Mouse (Mus musculus) macrophage (primary cell): ENCODE results near the gene Ncf1. TPM values are rescaled to one million over a fixed set of nuclear protein-coding genes. Genes with fewer than 3 reads are reported as not detected.

Experiments
- H3K27ac ChIP-seq: fragments of 350-480 bp; formaldehyde crosslinking; 2 replicates; pipeline ENCODE4 v1.9.0; 2021
- H3K36me3 ChIP-seq: fragments of 350-480 bp; formaldehyde crosslinking; 2 replicates; pipeline ENCODE4 v1.9.0; 2021; ENCODE audit errors: inconsistent target
- H3K4me3 ChIP-seq: fragments of 350-480 bp; formaldehyde crosslinking; 2 replicates; pipeline ENCODE4 v1.9.0; 2021; ENCODE audit errors: inconsistent target
- H3K79me2 ChIP-seq: fragments of 350-480 bp; formaldehyde crosslinking; 2 replicates; pipeline ENCODE4 v1.9.0; 2021; ENCODE audit errors: inconsistent target
- WGBS: methylation state at CpG from one replicate; pipeline ENCODE4 v1.1.7; 2026; ENCODE audit warnings: inconsistent platforms; ENCODE audit not compliant: missing documents; 5-methylcytosine and 5-hydroxymethylcytosine counted together
- polyA plus RNA-seq: library from polyadenylated mRNA; stranded (reverse); fragments of 250-400 nt; gene quantifications from 3 replicates; pipeline ENCODE4 v1.2.4, GENCODE M21; 2018; ENCODE audit warnings: inconsistent platforms

The Ncf1 gene
- polyA plus RNA-seq, 1 experiment from 2014 or later = 181 TPM

GRCm38 (mm10) chr5:134214021-134214806 lies 15.2 kb downstream of the Ncf1 start:
- H3K79me2 ChIP-seq = no peaks in the 10 kb centered on the region
- H3K36me3 ChIP-seq = peaks cover under 1% of the 10 kb centered on the region; the same call in 1 of the 2 replicates
- WGBS = 19% methylated on average over 11 of the region's 12 CpGs
- H3K27ac ChIP-seq = peak overlapping the region; percentile 43
- no peak overlapping the region for H3K4me3 ChIP-seq

- no peak overlapping the region for H3K27ac ChIP-seq
- H3K79me2 ChIP-seq = no peaks in the 10 kb centered on the region
- H3K36me3 ChIP-seq = no peaks in the 10 kb centered on the region
- H3K4me3 ChIP-seq = no peak overlapping the region
- WGBS = 80% methylated on average over 11 of the region's 11 CpGs
Observed at GRCm38 (mm10) chr5:134209931-134210554, 19.4 kb downstream of the Ncf1 start.

GRCm38 (mm10) chr5:134206721-134207120 lies 22.7 kb downstream of the Ncf1 start:
- Histone ChIP-seq H3K79me2 (no peaks in the 10 kb centered on the region), H3K36me3 (no peaks in the 10 kb centered on the region), H3K27ac (no peak overlapping the region), H3K4me3 (no peak overlapping the region)
- 43% methylated on average over 10 of the region's 10 CpGs for WGBS

GRCm38 (mm10) chr5:134193664-134194063 lies 35.8 kb downstream of the Ncf1 start:
- Histone ChIP-seq H3K79me2 (no peaks in the 10 kb centered on the region), H3K4me3 (no peak overlapping the region), H3K27ac (no peak overlapping the region), H3K36me3 (peaks cover 7% of the 10 kb centered on the region; the same call in 1 of the 2 replicates)
- WGBS = 69% methylated on average over 8 of the region's 8 CpGs

GRCm38 (mm10) chr5:134188571-134188970 lies 40.9 kb downstream of the Ncf1 start:
- Histone ChIP-seq H3K36me3 (no peaks in the 10 kb centered on the region), H3K4me3 (no peak overlapping the region), H3K79me2 (peaks cover 14% of the 10 kb centered on the region; the same call in 1 of the 2 replicates), H3K27ac (no peak overlapping the region)
- 37% methylated on average over 7 of the region's 7 CpGs for WGBS

- Histone ChIP-seq H3K27ac (no peak overlapping the region), H3K79me2 (peaks cover 14% of the 10 kb centered on the region; the same call in 1 of the 2 replicates), H3K4me3 (no peak overlapping the region), H3K36me3 (no peaks in the 10 kb centered on the region)
- 74% methylated on average over 4 of the region's 4 CpGs for WGBS
Observed at GRCm38 (mm10) chr5:134186961-134187731, 42.3 kb downstream of the Ncf1 start.

GRCm38 (mm10) chr5:134186059-134186458 lies 43.4 kb downstream of the Ncf1 start:
- WGBS = 100% methylated on average over 3 of the region's 3 CpGs

GRCm38 (mm10) chr5:134183880-134184808 lies 45.3 kb downstream of the Ncf1 start, which contains the start of gene Gtf2ird2:
Gene Gtf2ird2 (plus strand): TSS chr5:134184019.
- no peaks in the 10 kb centered on the region for H3K36me3 ChIP-seq
- H3K79me2 ChIP-seq = peaks cover 14% of the 10 kb centered on the region; the same call in 1 of the 2 replicates
- peak within 1 kb of the TSS; percentile 37 for H3K27ac ChIP-seq
- under 1% methylated on average over 91 of the region's 92 CpGs for WGBS
- H3K4me3 ChIP-seq = peak within 1 kb of the TSS; percentile 24

More at GRCm38 (mm10) chr5:134186059-134186458, 43.4 kb downstream of the Ncf1 start:
- no peak overlapping the region for H3K27ac ChIP-seq
- peaks cover 14% of the 10 kb centered on the region; the same call in 1 of the 2 replicates for H3K79me2 ChIP-seq
- no peak overlapping the region for H3K4me3 ChIP-seq
- no peaks in the 10 kb centered on the region for H3K36me3 ChIP-seq

- WGBS = 64% methylated on average over 7 of the region's 7 CpGs
- Histone ChIP-seq H3K79me2 (peaks cover 14% of the 10 kb centered on the region; the same call in 1 of the 2 replicates), H3K27ac (peak overlapping the region; percentile 37), H3K36me3 (no peaks in the 10 kb centered on the region), H3K4me3 (peak overlapping the region; percentile 24)
Observed at GRCm38 (mm10) chr5:134183162-134183561, 46.3 kb downstream of the Ncf1 start.

- Histone ChIP-seq H3K4me3 (no peak overlapping the region), H3K27ac (no peak overlapping the region)
Observed at GRCm38 (mm10) chr5:134182735-134183134, 46.7 kb downstream of the Ncf1 start.

GRCm38 (mm10) chr5:134182172-134182571 lies 47.3 kb downstream of the Ncf1 start:
- Histone ChIP-seq H3K36me3 (no peaks in the 10 kb centered on the region), H3K4me3 (no peak overlapping the region), H3K79me2 (peaks cover 14% of the 10 kb centered on the region; the same call in 1 of the 2 replicates), H3K27ac (no peak overlapping the region)
- 65% methylated on average over 3 of the region's 3 CpGs for WGBS

More at GRCm38 (mm10) chr5:134182735-134183134, 46.7 kb downstream of the Ncf1 start:
- Histone ChIP-seq H3K36me3 (no peaks in the 10 kb centered on the region), H3K79me2 (peaks cover 14% of the 10 kb centered on the region; the same call in 1 of the 2 replicates)
- whole genome bisulfite sequencing = 75% methylated on average over 4 of the region's 4 CpGs

- H3K4me3 ChIP-seq = no peak overlapping the region
- no peak overlapping the region for H3K27ac ChIP-seq
- no peaks in the 10 kb centered on the region for H3K36me3 ChIP-seq
- H3K79me2 ChIP-seq = peaks cover 11% of the 10 kb centered on the region
- 11% methylated on average over 7 of the region's 7 CpGs for WGBS
Observed at GRCm38 (mm10) chr5:134179871-134180270, 49.6 kb downstream of the Ncf1 start.

- WGBS = 94% methylated on average over 7 of the region's 7 CpGs
- no peaks in the 10 kb centered on the region for H3K36me3 ChIP-seq
- H3K79me2 ChIP-seq = peaks cover 23% of the 10 kb centered on the region
- H3K4me3 ChIP-seq = no peak overlapping the region
- no peak overlapping the region for H3K27ac ChIP-seq
Observed at GRCm38 (mm10) chr5:134178536-134178935, 50.9 kb downstream of the Ncf1 start.
